Mouse (Mus musculus): ENCODE measurements around the gene Pon1.

Pon1 gene

DNA sequence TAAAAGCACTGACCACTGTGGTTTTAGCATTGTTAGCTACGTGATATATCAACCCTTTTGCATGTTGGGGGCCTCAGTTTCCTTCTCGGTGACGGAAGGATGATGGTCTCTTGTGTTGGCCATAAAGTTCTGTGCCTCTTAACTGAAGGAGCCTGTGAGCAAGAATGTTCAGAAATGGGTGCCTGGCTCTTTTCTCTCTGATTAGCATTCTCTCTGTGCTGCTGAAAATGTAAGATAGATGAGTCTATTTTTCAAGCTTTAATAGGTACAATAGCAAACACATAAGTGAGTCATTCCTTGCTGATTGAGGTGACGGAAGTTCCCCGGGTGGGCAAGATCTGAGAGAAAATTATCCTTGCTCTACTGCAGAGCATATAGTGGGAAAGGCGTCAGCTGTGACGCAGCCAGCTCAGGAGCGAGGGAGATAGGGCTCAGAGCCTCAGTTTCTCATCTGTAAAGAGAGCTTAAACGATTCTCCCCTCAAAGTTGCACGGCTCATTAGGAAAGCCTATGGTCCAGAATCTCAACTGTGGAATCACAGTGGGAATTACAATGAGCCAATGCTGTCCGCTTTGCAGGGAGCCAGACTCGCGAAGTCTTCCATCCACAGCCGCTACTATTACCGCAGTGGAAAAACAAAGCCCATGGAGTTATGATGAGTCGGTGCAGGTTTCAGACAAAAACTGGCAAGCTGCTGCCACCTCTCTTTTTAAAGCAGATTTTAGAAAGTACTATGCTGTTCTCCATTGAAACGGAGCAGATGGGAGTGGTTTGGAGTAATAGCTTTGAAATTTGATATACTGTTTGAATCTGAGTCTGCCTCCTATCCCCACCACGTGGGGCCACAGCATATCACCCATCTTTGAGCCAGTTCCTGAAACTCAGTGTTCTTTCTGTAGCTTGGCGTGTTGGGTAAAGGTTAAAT is 15.5 kb downstream of the Pon1 start:
- DNase-seq (ENCODE audit: low spot score) = no peak

GRCm38 (mm10) chr6:5174179-5174812 is 19.4 kb downstream of the Pon1 start:
- DNase-seq (ENCODE audit: low spot score) = no peak

DNA sequence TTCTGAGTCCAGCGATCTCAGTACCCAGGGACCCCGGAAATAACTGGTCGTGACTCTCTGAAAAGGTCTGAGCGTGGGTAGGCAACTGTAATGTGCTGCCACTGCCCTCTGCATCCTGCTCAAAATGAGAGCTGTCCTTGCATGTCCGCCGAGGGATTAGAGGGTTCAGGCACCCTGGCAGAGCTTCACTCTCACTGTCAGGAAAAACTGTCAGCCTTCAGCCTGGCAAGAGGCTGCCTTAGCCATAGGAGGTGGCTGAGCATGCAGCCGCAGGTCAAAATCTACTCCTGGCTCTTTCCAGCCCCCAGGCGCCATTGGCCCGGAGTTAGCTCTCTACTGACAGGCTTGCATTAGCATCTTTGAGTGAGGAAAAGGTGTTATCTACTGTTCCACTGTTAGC is 21.2 kb downstream of the Pon1 start:
- no peak for DNase-seq (ENCODE audit: low spot score)

- no peak for DNase-seq (ENCODE audit: low spot score)
Measured at GRCm38 (mm10) chr6:5171418-5171817, 22.3 kb downstream of the Pon1 start.

DNA sequence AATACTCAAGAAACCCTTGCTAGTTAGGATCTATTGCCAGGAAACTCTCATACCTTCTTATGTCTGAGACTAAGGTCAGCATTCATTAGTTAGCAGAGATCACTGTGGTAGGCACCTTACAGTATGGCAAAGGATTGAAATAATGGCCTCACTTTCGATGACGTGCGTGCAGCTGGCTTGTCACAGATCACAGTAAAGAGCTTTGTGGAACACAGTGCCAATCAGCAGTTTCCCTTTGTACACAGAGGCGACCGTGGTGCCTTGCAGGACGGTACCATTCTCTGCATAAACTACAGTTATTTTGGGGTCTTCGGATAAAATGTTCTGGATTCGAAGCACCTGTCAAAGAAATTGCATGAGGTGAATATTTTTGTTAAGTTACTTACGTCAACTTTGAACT is 25.6 kb downstream of the Pon1 start:
- no peak for DNase-seq (ENCODE audit: low spot score)

- DNase-seq (ENCODE audit: low spot score) = no peak
Measured at GRCm38 (mm10) chr6:5167051-5167677, 26.6 kb downstream of the Pon1 start.

DNA sequence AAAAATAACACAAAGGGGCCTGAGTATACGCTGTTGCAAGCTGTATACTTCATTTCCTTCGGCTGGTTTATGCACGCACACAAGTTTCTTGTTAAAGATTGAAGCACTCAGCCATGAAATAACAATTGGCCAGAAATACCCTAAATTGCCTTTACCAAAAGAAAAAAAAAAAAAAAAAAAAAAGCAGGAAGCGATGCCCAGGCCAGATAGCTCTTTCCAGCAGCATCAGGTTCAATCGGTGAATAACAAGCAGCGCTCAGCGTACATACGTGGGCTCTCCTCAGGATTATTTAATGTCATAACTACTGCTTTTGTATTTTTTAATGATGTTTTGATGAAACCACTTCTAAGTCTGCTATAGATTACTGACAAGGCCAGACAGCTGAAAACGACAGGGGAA is 28.9 kb downstream of the Pon1 start:
- DNase-seq (ENCODE audit: low spot score) = no peak

DNA sequence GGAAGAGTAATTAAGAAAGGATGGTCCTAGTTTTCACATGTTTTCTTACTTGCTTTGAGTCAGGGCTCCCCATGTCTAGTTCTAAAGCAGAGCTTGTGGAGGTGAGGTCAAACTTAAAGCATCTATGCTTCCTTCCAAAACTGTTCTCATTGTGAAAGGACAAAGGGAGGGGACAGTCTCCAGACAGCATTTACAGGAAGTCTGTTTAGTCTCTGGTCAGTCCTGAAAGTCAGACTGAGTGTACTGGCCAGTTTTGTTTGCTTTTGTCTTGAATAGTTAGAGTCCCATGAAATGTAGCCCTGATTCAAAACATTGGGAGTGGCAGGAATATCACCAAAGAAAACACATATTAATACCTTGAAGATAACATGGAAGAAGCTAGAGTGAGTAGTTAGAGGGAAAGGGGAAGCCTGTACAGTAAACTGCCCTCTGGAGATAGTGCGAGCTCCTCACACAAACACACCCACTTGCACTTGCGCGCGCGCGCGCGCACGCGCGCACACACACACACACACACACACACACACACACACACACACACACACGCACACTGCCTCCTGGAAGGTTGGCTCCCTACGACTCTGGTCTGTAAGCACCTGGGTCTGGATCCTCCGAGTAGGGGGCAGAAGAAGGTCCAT is 30.1 kb downstream of the Pon1 start:
- DNase-seq (ENCODE audit: low spot score) = no peak

DNA sequence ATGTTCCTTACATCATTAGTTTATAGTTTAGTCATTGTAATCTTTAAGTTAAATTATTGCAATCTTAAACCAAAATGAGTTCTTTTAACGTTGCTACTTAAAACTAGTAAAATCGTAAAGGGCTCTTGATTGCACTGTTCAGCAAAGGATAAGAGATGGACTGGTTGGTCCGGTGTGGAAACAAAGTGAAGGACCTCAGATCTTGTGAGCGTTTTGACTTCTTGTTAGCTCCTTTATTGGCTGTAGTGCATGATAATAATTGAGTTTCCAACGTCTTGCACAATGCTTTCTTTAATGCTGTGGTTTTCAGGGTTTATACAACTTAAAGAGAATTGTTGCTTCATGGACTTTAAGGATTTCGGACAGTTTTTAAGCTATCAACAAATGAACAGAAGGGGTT is 31.7 kb downstream of the Pon1 start:
- no peak for DNase-seq (ENCODE audit: low spot score)

DNA sequence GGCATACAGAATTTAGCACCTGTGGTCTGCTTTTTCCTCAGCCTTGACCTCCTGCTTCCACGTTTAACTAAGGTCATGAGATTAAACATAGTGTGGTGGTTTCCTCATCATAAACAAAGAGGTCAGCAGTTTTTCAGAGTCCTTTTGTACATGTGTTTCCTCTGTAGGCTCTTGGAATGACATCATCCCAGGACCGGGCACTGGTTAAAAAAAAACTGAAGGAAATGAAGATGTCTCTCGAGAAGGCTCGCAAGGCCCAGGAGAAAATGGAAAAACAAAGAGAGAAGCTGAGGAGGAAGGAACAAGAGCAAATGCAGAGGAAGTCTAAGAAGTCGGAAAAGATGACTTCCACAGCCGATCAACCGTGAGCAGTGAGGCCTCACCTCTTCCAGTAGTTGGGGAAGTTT is 34.4 kb downstream of the Pon1 start:
- DNase-seq (ENCODE audit: low spot score) = no peak

DNA sequence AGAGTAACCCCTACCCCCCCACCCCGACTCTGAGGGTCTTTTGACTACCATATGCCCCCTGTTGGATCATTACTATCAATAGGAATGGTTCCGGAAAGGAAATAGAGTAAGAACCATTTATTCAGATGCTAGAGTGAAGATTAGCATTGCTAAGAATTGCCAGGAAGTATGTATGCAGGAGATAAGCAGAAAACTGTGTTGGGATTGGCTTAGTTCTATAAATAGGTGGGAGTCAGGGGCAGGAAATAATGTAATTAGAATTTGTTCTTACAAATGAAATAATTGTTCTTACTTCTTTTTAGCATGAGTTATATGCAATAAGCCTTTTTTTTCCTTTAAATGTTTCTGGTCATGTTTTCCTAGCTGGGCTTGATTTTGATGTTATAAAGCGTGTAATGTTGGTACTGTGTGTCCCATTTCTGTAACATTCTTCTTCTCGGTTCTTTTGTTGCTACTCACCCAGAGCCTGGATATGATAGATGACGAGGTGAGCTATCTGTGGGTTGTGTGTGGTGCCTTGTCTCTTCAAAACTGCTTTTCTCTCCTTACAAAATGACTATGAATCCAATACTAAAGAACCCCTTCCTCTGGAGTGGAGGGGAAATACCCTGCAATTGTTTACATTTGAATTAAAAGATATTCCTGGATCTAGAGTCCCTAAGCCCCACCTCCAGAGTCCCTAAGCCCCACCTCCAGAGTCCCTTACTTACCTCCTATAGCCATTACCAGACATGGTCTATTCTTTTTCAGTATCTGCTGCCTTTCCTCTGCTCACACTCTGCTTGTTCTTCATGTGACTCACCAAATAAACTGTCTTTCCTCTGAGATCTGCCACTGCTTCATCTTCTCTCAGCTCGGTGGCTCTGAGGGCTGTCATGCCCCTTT is 37.0 kb downstream of the Pon1 start:
- DNase-seq (ENCODE audit: low spot score) = no peak

GRCm38 (mm10) chr6:5155313-5155927 is 38.3 kb downstream of the Pon1 start:
- no peak for DNase-seq (ENCODE audit: low spot score)

DNA sequence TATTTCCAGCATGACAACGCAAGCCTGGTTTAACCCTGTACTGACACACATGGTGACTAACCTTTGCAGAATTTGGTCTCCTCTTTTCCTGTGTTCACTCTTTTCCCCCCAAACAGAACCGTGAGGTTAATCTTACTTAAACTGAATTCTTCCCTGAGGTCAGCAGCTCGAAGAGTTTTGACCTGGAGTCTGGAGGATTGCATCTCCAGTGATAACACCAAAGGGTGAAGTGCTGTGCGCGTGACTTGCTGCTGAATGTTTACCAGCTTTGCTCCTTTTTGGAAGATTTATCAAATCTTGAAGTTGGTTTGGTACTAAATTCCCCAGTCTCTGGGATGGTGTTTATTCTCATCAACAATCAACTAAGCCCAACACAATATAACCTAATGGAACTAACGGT is 39.0 kb downstream of the Pon1 start:
- DNase-seq (ENCODE audit: low spot score) = no peak

DNA sequence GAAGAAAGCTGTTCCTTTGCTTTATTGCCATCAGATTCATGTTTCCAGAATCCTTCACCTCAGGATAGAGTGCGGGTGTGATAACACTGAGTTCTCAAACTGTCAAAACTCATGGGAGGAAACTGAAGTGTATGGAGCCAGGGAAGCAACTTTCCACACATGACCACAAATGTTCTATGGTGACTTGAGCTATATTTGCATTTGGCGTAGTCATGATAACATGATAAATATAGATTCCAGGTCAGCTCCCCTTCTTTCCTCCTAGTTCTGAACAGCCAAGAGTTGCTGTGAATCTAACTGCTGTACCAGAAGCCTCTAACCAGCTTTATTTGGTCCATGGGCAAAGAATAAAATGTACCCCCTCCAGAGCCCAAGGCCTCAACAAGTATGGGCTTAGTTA is 41.6 kb downstream of the Pon1 start:
- DNase-seq (ENCODE audit: low spot score) = no peak

GRCm38 (mm10) chr6:5151171-5151570 is 42.6 kb downstream of the Pon1 start:
- DNase-seq (ENCODE audit: low spot score) = no peak

DNA sequence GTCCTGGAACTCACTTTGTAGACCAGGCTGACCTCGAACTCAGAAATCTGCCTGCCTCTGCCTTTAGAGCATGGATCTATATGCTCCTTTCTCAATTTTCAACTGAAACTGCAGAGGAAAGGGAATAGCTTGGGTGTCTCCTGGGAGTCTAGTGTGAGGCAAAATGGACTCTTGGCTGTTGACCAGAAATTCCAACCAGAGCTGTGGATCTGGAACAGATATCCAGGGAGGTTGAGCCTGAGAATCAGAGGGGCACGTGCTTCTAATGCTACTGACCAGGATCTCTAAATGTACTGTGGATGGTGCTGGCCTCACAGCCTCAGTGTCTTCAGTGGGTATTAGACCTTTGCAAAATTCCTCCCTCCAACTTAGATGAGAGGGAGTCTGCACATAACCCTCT is 43.8 kb downstream of the Pon1 start:
- DNase-seq (ENCODE audit: low spot score) = no peak

DNA sequence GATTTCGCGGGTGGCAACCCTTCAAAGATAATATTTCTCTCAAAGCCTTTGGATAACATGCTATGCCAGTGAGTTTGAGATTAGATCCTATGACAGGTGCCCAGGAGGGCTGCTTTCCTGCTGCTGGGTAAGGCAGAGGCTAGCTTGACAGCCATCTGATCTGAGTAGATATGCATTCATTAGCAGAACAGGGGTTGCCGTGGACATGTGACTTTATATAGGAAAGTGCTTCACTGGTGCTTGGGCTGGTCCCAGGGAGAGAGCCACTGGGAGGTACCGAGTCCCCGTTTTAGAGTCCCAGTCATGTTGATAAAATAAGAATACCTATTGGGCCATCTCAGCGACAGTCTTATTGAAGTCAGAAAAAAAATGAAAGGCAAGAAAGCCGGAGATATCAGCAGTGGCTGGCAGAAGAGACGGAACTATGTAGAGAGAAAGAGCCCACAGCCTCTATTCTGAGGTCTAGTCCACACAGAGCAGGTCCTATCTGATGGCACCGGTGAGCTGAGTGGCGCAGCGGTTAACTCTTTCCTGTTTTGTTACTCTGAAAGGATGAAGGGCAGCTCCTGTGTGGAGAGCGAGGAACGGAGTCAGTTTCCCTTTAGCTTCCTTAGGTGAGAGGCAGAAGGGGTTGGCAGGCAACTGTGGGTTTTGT is 46.1 kb downstream of the Pon1 start:
- DNase-seq (ENCODE audit: low spot score) = no peak

DNA sequence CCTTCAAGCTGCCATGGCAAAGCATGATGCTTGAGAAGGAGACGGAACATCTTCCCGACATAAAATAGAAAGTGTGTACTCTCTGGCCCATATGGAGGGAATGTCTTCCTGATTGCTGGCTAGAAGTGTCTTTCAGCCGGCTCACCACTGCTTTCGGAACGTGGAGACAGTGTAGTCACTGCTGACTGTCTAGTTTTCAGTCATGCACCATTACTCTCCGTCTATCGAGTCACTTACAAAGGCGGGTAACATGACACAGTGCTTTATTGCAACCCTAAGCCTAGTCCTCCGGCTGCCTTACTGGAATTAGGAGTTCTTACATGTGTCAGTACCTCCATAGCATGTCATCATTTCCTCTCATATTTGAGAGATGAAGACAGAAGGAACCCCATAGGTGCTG is 54.1 kb downstream of the Pon1 start:
- DNase-seq (ENCODE audit: low spot score) = no peak

DNA sequence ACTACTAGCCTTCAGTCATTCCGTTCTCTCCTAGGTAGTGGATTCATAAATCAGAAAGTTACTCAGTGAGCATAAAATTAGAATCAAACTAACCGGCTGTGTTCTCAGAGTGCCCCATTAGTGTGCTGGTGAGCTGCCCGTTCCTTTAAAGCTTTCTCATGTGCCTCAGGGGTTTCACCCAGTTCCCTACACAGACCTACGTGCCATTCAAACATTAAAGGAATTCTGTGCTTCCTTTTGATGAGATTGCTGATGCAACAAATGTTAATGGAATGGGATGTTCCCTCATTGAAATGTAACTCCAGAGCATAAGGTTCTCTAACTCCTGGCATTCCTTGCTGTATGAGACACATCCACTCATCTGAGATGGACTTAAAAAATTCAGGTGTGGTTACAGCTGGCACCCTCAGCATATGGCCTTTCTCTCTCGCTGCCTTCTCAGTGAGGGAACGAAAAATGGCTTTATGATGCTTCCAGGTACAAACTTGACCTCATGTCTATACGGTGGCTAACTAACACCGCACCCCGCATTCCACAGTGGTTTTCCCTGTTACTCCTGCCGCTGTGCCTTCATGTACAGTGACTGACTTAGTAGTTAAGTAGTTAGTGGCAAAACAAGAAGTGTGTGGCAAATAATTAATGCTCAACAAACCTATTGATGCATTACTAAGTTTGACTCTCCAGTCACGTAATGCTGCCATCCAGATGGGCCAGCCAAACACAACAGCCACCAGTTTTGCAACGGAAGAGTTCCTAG is 54.7 kb downstream of the Pon1 start:
- DNase-seq (ENCODE audit: low spot score) = no peak

- DNase-seq (ENCODE audit: low spot score) = no peak
Measured at GRCm38 (mm10) chr6:5136046-5136445, 57.7 kb downstream of the Pon1 start.

All from T-cell, adult 2 months (primary cell).